Mouse (Mus musculus): ENCODE measurements at regions not wholly inside any gene's neighbourhood (a gene's known extent, or its start where the extent isn't known, plus 50 kb on each side); places are given as distances from the start of the nearest gene placed in this dataset.
A peak's percentile ranks its signal among the peaks of the same experiment; 100 is the strongest.

DNA sequence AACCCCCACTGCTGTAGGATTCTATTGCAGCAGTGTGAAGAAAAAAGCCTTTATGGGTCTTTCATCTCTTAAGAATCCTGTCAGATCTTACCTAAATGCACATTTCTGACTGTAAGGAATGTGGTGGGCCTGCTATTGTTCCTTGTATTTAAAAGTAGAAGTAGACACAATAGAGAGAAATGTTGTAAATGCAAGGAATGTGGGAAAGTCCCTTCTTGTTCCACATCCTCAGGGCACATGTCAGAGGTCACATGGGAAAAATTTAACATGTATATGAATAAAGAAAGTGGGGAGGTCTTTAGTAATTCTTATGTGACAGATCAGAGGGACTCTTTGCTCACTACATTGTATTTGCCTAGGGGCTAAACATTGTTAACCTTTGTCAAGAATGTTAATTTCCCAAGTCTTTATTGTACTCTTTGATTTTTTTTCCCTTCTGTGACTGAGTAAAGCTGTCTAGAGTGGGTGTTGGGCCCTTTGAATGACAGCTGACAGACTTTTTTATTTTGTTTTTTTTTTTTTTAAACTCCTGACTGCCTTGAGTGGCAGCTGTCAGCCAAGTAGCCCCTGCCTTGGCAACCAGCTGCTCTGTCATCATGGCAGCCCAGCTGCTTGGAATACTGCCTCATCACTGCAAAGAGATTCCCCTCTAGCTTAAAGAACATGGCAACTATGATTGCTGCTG, 117.9 kb downstream of the Icos start:
- Histone ChIP-seq H3K27ac (replicated peaks) (no peak overlapping the region), H3K9ac (replicated peaks) (no peak overlapping the region), H3K4me2 (replicated peaks) (no peak overlapping the region), H3K27me3 (no peaks in the 10 kb centered on the region), H3K4me1 (peaks cover 9% of the 10 kb centered on the region), H3K36me3 (no peaks in the 10 kb centered on the region), H3K4me3 (no peak overlapping the region), H3K9me3 (no peaks in the 10 kb centered on the region)
- no peak for ATAC-seq (ENCODE audit: low FRiP score, low read depth)

DNA sequence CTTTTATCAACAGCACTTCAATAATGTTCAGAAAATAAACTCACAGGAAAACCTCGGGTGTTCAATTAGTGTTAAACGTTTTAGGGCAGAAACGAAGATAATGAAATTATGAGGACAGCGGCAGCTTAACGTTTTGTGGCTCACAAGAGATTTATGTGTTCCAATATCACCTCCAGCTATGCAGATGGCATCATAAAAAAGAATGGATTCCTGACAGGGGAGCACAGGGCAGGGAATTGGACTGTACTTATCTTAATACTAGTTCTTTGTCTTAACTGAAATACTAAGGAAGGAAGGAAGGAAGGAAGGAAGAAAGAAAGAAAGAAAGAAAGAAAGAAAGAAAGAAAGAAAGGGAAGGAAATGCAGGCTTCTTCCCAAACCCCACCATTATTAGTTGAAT, 121.6 kb downstream of the Icos start:
- Histone ChIP-seq H3K27me3 (no peaks in the 10 kb centered on the region), H3K4me2 (replicated peaks) (no peak overlapping the region), H3K4me3 (no peak overlapping the region), H3K4me1 (peaks cover 3% of the 10 kb centered on the region; the same call in 1 of the 2 replicates), H3K36me3 (no peaks in the 10 kb centered on the region), H3K9ac (replicated peaks) (no peak overlapping the region), H3K27ac (replicated peaks) (no peak overlapping the region), H3K9me3 (no peaks in the 10 kb centered on the region)
- WGBS, result 78% methylated on average over 5 of the region's 5 CpGs
- no peak for ATAC-seq (ENCODE audit: low FRiP score, low read depth)

- H3K4me2 ChIP-seq (replicated peaks), result no peak overlapping the region
- no peaks in the 10 kb centered on the region for H3K36me3 ChIP-seq
- no peak overlapping the region for H3K27ac ChIP-seq (replicated peaks)
- H3K27me3 ChIP-seq, result no peaks in the 10 kb centered on the region
- H3K9me3 ChIP-seq, result no peaks in the 10 kb centered on the region
- no peaks in the 10 kb centered on the region for H3K4me1 ChIP-seq
- 74% methylated on average over 4 of the region's 4 CpGs for WGBS
- H3K4me3 ChIP-seq, result no peak overlapping the region
- no peak overlapping the region for H3K9ac ChIP-seq (replicated peaks)
- no peak for ATAC-seq (ENCODE audit: low FRiP score, low read depth)
These were observed 124.0 kb downstream of the Icos start for GRCm38 (mm10) chr1:61101679-61102078.

DNA sequence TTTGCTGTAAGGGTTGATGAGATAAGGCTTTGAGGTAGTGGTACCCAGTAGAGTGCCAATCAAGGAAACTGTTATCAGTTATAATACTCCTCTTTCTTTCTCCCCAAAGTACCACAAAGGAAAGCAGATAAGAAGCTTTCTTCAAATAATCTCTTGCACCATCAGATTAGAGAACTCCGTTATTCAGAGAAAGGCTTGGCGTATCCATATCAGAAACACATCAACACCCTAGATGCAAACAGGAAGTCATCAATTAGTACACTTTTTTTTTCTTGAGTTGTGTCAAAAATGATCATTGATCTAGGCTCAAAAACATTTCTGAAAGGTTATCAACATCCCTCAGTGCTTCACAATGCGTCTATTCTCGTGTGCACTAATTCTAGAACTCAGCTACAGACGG, 124.6 kb downstream of the Icos start:
- Histone ChIP-seq H3K27me3 (no peaks in the 10 kb centered on the region), H3K4me1 (no peaks in the 10 kb centered on the region), H3K9me3 (no peaks in the 10 kb centered on the region), H3K36me3 (no peaks in the 10 kb centered on the region), H3K27ac (replicated peaks) (no peak overlapping the region), H3K4me3 (no peak overlapping the region), H3K4me2 (replicated peaks) (no peak overlapping the region), H3K9ac (replicated peaks) (no peak overlapping the region)
- WGBS, result 75% methylated on average over 5 of the region's 5 CpGs
- no peak for ATAC-seq (ENCODE audit: low FRiP score, low read depth)

DNA sequence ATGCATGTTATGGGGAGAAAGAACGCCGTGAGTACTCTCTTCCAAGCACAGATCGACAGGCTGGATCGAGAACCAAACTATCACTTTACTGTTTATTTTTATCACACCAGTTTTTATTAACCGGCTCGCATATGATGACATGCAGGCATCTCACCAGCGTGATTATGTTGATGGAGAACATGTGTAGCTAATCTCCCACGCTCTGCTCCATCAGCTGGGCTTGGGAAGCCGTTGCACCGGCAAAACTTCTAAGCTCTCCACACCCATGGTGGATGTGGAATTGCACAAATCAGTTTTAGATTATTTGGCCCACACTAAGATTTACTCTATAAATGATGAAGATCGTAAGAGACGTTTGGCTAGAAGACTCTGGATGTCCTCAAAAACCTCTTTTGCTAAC, 125.9 kb downstream of the Icos start:
- 89% methylated on average over 12 of the region's 12 CpGs for WGBS

DNA sequence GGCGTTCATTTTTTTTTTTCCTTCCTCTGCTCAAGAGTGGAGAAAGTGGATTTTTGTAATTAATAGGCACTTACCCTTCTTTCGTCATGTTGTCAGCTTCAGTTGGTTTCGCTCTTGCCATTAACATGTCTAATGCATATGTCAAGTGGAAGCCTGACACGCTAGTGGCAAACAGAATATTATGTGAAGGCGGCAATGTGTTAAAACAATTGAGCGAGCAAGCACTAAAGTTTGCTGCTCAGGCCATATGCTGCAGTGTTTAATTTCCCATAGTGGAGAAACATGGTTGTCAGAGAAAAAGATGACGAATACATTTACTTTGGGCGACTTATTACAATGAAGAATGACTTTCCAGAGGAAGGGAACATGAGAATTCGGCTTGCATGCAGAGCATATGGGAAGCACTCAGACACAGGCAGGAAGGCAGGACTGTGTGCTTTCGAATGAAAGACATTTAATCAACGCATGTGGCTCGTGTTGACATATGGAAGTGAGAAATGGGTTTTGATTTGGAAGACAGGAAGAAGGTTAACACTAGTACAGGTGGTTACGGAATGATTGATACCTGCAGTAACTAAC, 134.1 kb downstream of the Icos start:
- no peaks in the 10 kb centered on the region for H3K9me3 ChIP-seq
- no peak overlapping the region for H3K4me2 ChIP-seq (replicated peaks)
- no peak overlapping the region for H3K4me3 ChIP-seq
- WGBS, result 91% methylated on average over 13 of the region's 13 CpGs
- H3K27ac ChIP-seq (replicated peaks), result no peak overlapping the region
- ATAC-seq (ENCODE audit: low FRiP score, low read depth), result no peak
- no peaks in the 10 kb centered on the region for H3K36me3 ChIP-seq
- no peaks in the 10 kb centered on the region for H3K4me1 ChIP-seq
- H3K9ac ChIP-seq (replicated peaks), result no peak overlapping the region
- H3K27me3 ChIP-seq, result no peaks in the 10 kb centered on the region; the same call in 1 of the 2 replicates

More for the DNA sequence above, 125.9 kb downstream of the Icos start:
- no peaks in the 10 kb centered on the region for H3K9me3 ChIP-seq
- ATAC-seq (ENCODE audit: low FRiP score, low read depth), result no peak
- no peaks in the 10 kb centered on the region for H3K36me3 ChIP-seq
- H3K9ac ChIP-seq (replicated peaks), result no peak overlapping the region
- no peak overlapping the region for H3K27ac ChIP-seq (replicated peaks)
- H3K4me2 ChIP-seq (replicated peaks), result no peak overlapping the region
- H3K27me3 ChIP-seq, result no peaks in the 10 kb centered on the region
- H3K4me1 ChIP-seq, result no peaks in the 10 kb centered on the region
- H3K4me3 ChIP-seq, result no peak overlapping the region

DNA sequence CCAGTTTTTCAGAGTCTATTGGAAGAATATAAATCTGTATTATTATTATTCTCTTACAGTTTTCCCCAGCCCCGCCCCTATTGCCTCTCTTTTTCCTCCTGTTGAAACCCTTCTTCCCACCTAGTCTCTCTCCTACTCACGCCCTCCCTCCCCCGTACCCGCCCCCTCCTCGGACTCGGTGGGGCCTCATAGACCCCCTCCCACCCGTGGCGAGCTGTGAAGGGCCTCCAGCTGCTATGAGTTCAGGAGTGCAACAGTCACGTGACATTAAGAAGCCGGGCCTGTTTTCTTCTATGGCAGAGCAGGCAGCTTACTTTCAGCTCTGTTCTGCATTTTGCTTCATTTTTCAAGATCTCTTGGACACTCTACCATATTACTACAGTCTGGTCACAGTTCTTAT, 139.8 kb downstream of the Icos start:
- peak; percentile 44; the same call in 1 of the 2 replicates for ATAC-seq (ENCODE audit: low FRiP score, low read depth)
- Histone ChIP-seq H3K9me3 (no peaks in the 10 kb centered on the region), H3K27me3 (no peaks in the 10 kb centered on the region; the same call in 1 of the 2 replicates), H3K4me3 (no peak overlapping the region), H3K36me3 (no peaks in the 10 kb centered on the region), H3K4me2 (replicated peaks) (no peak overlapping the region), H3K4me1 (peaks cover 5% of the 10 kb centered on the region), H3K27ac (replicated peaks) (no peak overlapping the region), H3K9ac (replicated peaks) (no peak overlapping the region)
- 55% methylated on average over 10 of the region's 10 CpGs for WGBS

GRCm38 (mm10) chr1:61118071-61118470, 140.3 kb downstream of the Icos start:
- no peaks in the 10 kb centered on the region; the same call in 1 of the 2 replicates for H3K27me3 ChIP-seq
- 0 out of 2 replicates have a peak, but pooled peaks have one; percentile 34 for ATAC-seq (ENCODE audit: low FRiP score, low read depth)
- no peaks in the 10 kb centered on the region for H3K9me3 ChIP-seq
- 59% methylated on average over 4 of the region's 4 CpGs for WGBS
- peaks cover 5% of the 10 kb centered on the region for H3K4me1 ChIP-seq
- no peak overlapping the region for H3K4me2 ChIP-seq (replicated peaks)
- H3K36me3 ChIP-seq, result no peaks in the 10 kb centered on the region
- H3K27ac ChIP-seq (replicated peaks), result no peak overlapping the region
- H3K4me3 ChIP-seq, result no peak overlapping the region
- no peak overlapping the region for H3K9ac ChIP-seq (replicated peaks)

DNA sequence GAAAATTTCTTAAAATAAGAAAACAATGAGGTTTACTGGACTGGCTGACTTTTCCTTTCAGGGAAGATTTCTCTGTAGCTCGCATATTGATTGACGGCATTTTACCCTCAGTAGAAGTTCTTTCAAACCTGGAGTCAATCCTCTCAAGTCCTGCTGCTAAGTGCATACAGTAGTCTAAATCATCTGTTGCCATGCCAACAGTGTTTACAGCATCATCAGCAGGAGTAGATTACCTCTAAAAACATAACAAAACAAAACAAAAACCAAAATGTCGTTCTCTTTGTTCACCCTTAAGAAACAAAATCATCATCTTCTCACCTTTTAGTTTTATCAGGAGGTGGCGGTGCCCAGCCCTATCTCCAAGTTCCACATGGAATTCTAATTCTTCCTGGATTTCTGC, 143.8 kb downstream of the Icos start:
- Histone ChIP-seq H3K4me1 (peaks cover 12% of the 10 kb centered on the region), H3K27me3 (no peaks in the 10 kb centered on the region), H3K9ac (replicated peaks) (no peak overlapping the region), H3K9me3 (no peaks in the 10 kb centered on the region), H3K36me3 (no peaks in the 10 kb centered on the region), H3K4me2 (replicated peaks) (no peak overlapping the region), H3K27ac (replicated peaks) (no peak overlapping the region), H3K4me3 (no peak overlapping the region)
- 59% methylated on average over 4 of the region's 4 CpGs for WGBS
- no peak for ATAC-seq (ENCODE audit: low FRiP score, low read depth)

DNA sequence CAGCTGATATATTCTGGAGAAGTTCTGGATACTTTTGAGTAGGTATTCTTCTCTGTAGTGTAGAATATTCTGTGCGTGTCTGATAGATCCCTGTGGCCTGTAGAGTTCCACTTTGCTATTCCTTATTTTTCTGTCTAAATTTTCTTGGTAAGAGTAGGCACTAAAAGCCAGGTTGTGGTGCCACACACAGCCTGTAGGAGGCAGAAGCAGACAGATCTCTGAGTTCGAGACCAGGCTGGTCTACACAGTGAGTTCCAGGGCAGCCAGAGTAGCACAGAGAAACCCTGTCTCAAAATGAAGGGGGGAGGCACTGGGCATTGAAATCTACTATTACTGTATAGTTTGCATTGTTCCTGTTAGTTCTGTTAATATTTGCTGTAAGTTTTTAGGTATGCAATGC, 147.4 kb downstream of the Icos start:
- Histone ChIP-seq H3K4me2 (replicated peaks) (no peak overlapping the region), H3K9ac (replicated peaks) (no peak overlapping the region), H3K4me3 (no peak overlapping the region), H3K27me3 (0 out of 2 replicates have a peak, but pooled peaks cover 4% of the 10 kb centered on the region), H3K36me3 (no peaks in the 10 kb centered on the region), H3K27ac (replicated peaks) (no peak overlapping the region), H3K9me3 (no peaks in the 10 kb centered on the region), H3K4me1 (0 out of 2 replicates have a peak, but pooled peaks cover 6% of the 10 kb centered on the region)
- 87% methylated on average over 2 of the region's 2 CpGs for WGBS
- no peak for ATAC-seq (ENCODE audit: low FRiP score, low read depth)

DNA sequence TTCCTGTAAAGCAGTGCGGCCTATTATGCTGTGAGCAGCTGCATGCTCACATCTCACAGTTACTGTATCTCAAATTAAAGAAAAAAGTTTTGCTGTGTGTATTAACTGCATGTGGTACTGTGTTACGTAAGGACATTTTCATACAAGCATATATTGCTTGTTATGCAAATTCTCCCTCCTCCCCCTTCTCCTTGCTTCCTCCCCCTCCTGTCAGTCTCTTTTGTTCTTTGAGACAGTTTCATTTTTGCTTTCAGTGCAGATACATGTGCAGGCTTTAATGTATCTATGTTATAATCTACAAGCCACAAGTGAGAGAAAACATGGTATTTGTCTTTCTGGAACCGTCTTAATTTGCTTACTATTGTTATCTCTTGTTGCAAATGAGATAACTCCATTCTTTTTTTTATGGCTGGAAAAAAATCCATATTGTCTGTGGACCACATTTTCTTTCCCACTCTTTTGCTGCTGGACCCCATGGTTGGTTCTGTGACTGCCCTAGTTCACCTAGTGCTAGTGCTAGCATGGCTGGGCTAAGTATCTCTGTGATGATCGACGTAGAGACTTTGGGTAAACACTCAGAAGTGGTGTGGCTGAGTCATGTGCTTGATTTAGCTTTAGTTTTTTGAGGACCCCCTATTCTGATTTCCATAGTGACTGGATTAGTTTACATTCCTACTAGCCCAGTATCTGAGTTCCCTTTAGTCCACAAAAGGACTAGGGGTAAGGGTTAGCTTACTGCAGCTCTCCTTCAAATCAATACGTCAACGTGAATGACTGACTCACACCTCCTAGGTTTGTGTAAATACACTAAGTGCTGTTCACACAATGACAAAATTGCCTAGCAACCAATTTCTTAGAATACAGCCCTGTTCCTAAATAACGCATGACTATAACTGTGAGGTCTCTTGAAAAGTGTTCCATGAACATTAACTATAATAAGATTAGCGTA, 158.1 kb downstream of the Icos start:
- 65% methylated on average over 9 of the region's 9 CpGs for WGBS
- Histone ChIP-seq H3K4me3 (no peak overlapping the region), H3K4me1 (peaks cover 32% of the 10 kb centered on the region), H3K27ac (replicated peaks) (no peak overlapping the region), H3K36me3 (no peaks in the 10 kb centered on the region), H3K9me3 (no peaks in the 10 kb centered on the region), H3K4me2 (replicated peaks) (no peak overlapping the region), H3K27me3 (no peaks in the 10 kb centered on the region), H3K9ac (replicated peaks) (no peak overlapping the region)
- ATAC-seq (ENCODE audit: low FRiP score, low read depth), result no peak

Measured in midbrain, embryonic 12.5 days (tissue).